Mouse (Mus musculus): ENCODE results near the gene Slc44a1.
A peak's percentile ranks its signal among the peaks of the same experiment; 100 is the strongest.

Gene Slc44a1

DNA sequence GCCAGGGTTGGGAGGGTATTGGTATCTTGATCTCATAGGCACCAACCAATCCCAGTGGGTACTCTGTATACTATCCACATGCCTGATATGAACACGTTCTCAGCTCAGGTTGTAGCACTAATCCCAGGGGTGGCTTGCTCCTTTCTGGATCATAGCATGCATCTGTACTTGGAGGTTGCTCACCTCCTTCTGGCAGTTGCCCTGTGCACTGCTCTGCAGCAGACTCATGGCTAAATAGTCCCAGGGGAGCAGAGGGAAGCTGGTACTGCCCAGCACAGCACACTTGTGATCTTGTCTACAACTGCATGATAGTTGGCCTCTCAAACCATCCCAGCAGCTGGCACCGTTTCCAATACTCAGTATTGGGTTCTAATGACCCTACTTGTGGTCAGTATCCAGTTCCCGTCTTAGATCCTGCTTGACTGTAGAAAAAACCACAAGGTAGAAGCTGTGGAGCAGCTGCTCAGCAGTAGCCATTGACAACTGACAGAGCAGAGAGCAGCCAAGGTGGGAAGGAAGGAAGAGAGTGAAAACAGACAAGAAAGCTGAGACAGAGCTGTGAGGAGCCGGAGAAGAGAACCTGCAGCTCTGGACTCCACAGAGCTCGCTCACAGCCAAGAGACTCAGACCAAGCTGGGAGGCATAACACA is 174.5 kb downstream of the Slc44a1 start:
- DNase-seq (ENCODE audit: low spot score) = no peak

GRCm38 (mm10) chr4:53617968-53618367 is 177.8 kb downstream of the Slc44a1 start:
- DNase-seq (ENCODE audit: low spot score) = no peak

DNA sequence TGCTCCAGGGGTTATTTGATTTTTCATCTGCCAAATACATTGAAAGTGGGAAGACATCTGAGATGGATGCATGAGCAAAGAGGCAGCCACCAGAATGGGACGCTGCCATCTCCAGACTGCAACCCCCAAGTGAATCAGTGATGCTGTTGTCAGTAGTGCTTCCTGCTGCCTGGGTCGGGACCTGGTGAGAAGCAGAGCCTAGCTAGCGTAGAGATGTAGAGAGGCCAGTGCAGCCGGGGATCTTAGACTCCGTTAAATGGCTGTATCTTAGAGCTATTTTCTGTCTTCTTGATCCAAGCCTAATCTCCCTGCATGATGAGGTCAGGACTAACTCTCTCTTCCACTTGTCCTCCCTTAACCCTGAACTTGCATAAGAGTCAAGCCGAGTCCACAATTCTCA is 179.9 kb downstream of the Slc44a1 start:
- DNase-seq (ENCODE audit: low spot score) = no peak

GRCm38 (mm10) chr4:53621084-53621483 is 180.9 kb downstream of the Slc44a1 start:
- no peak for DNase-seq (ENCODE audit: low spot score)

DNA sequence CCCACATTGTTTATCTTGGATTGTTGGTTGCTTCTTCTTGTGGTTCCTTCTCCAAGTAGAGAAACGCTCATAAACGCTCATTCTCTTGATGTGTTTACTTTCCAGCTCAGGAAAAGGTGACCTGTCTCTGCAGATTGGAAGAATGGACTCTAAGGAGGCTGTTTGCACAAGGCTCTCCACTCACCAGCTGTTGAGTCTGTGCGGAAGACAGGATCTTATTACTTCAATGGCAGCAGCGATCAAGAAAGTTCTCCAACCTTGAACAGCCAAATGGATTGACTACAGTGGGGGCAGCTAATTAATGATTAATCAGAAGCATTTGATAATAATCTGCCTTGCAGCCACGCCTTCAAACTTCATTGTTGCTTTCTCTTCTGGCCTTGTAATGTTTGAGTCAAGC is 181.3 kb downstream of the Slc44a1 start:
- DNase-seq (ENCODE audit: low spot score) = no peak

DNA sequence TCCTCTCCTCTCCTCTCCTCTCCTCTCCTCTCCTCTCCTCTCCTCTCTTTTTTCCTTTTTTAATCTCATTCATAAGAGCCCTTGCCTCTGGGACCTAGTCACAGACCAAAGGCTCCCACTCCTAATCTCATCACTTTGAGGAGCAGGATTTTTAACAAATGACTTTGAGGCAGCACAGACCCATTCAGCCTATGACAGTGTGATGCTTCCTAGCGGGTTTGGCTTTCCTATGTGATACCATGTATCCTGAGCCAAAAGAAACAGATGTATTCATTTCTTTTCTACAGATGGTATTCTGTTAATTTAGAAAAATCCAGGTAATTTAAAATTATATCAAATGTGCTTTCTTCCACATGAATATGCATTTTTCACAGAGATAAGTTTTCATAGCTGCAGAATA is 183.5 kb downstream of the Slc44a1 start:
- no peak for DNase-seq (ENCODE audit: low spot score)

DNA sequence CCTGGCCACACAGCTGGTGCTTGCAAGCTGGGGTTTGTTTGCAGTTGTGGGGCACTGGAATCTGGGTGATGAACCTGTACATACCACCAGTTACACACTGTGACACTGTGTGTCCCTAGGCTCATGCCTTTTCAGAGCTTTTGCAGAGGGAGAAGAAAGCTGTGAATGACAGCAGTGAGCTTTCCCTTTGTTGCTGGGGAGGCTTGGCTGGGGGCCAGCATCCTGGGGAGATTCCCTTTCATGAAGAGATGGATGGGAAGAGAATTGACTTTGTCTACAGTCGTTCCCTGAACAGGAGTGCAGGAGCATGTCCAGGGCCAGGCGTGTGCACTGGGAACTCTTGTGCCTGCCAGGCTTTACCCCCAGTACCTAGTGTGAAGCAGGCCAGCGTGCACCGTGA is 184.6 kb downstream of the Slc44a1 start:
- DNase-seq (ENCODE audit: low spot score) = no peak

GRCm38 (mm10) chr4:53625263-53625662 is 185.1 kb downstream of the Slc44a1 start:
- no peak for DNase-seq (ENCODE audit: low spot score)

DNA sequence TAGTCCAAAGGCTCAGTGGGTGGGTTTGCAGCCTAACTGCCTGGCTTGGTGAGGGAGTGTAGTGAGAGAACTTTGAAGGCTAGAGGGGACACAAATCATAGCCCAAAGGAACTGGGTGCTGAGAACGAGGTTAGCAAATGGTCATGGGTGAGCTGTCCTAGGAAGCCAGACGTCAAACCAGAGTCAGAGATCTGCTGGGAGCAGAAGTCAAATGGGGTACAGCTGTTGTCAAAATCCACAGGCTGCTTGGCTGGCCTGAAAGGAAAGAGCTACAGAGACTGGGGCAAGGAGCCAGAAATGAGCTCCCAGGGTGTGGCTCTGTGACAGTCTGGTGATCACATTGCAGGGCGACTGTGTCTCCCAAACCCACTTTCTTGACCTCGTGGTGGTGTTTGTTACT is 188.7 kb downstream of the Slc44a1 start:
- peak; percentile 35 for DNase-seq (ENCODE audit: low spot score)

- no peak for DNase-seq (ENCODE audit: low spot score)
Measured at GRCm38 (mm10) chr4:53630963-53631315, 190.7 kb downstream of the Slc44a1 start.

- peak; percentile 7 for DNase-seq (ENCODE audit: low spot score)
Measured at GRCm38 (mm10) chr4:53631316-53632010, 191.2 kb downstream of the Slc44a1 start, which contains the start of gene Fsd1l. Gene Fsd1l, plus strand, starts transcription at chr4:53631471.

- DNase-seq (ENCODE audit: low spot score) = peak; percentile 7
Measured at GRCm38 (mm10) chr4:53632011-53632349, 191.8 kb downstream of the Slc44a1 start.

- DNase-seq (ENCODE audit: low spot score) = peak; percentile 32
Measured at GRCm38 (mm10) chr4:53635336-53635735, 195.1 kb downstream of the Slc44a1 start.

GRCm38 (mm10) chr4:53637269-53637909 is 197.2 kb downstream of the Slc44a1 start:
- DNase-seq (ENCODE audit: low spot score) = no peak

- no peak for DNase-seq (ENCODE audit: low spot score)
Measured at GRCm38 (mm10) chr4:53638549-53639123, 198.4 kb downstream of the Slc44a1 start.

GRCm38 (mm10) chr4:53658029-53658428 is 217.8 kb downstream of the Slc44a1 start:
- no peak for DNase-seq (ENCODE audit: low spot score)

DNA sequence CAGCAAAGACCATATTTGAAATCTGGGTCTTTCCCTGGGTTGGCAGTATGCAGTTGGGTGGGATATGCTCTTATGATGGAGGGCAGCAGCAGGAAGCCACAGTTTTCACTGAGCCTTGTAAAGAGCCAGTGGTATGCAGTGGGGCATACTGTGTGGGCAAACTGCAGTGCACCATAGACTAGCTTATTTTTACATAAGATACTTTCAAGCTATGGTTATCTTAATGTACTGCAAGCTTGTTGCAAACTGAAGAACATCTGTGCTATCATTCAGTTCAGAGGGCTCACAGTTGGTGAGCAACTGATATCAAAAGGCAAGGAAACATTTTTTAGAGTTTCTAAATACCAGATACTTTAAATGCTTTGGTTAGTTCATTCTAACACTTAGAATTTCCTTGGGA is 220.5 kb downstream of the Slc44a1 start:
- DNase-seq (ENCODE audit: low spot score) = no peak
